Mouse (Mus musculus) right cerebral cortex, adult 18-20 months (tissue): ENCODE data around the gene Pisd.
"Not testable (repeated sequence)": the region's sequence is repeated elsewhere in the genome, so short reads cannot be mapped to it uniquely, and the experiment has no call there.

Experiments
- DNase-seq: peaks from one replicate; pipeline ENCODE4 v3.0.0; 2022; ENCODE audit warnings: mixed read lengths

Gene Pisd

GRCm38 (mm10) chr5:32785313-32785915 is at the start of gene Pisd:
Gene Pisd, minus strand, starts transcription at chr5:32785646.
- peak; percentile 98 for DNase-seq

GRCm38 (mm10) chr5:32834497-32834896 is 49.1 kb upstream of the Pisd start:
- no peak for DNase-seq

GRCm38 (mm10) chr5:32830054-32830453 is 44.6 kb upstream of the Pisd start:
- no peak for DNase-seq

- DNase-seq, result not testable (repeated sequence)
Observed at GRCm38 (mm10) chr5:32828766-32829165, 43.3 kb upstream of the Pisd start.

DNA sequence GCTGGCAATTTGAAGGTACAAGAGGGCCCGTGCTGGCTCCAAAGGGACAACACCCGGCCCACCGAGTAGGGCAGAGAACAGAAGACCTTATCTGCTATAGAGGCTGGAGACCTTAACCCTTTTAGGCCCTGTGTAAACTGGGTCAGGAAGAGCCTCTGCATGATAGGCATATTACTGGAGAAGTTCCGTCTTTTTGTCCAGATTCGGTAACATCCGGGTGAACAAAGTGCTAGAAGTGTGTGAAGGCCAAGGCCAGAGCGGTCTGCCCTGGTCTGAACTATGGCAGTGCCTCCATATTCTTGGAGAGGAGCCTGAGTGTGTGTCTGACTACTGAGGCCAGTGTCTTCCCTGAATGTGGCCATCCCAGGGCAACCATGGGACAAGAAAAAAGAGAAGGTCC is 41.6 kb upstream of the Pisd start, which contains the start of gene Gm20671:
TSS of gene Gm20671 (minus strand) at position 101 of the 400 bp plus-strand sequence.
- DNase-seq, result no peak

DNA sequence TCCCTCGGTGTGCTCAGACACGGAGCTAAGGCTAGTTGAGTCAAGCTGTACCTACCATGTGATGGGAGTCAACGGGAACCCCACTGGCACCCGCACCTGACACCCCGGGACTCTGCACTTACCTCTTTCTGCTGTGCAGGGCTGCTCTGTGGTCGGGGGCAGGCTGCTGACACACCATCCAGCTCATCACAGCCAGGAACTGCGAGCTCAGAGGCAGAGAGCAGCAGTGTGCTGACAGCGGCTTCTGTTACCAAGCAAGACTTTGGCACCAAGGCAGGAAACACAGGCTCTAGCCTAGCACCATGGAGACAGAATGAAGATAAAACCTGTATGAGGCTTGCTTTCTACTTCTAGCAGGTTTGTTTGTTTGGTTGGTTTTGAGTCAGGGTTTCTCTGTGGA is 35.0 kb upstream of the Pisd start:
- no peak for DNase-seq

- DNase-seq, result no peak
Observed at GRCm38 (mm10) chr5:32815396-32815795, 29.9 kb upstream of the Pisd start.

- DNase-seq, result not testable (repeated sequence)
Observed at GRCm38 (mm10) chr5:32786454-32786853, 1.0 kb upstream of the Pisd start.

GRCm38 (mm10) chr5:32784726-32785125 is 720 bp downstream of the Pisd start:
- no peak for DNase-seq

DNA sequence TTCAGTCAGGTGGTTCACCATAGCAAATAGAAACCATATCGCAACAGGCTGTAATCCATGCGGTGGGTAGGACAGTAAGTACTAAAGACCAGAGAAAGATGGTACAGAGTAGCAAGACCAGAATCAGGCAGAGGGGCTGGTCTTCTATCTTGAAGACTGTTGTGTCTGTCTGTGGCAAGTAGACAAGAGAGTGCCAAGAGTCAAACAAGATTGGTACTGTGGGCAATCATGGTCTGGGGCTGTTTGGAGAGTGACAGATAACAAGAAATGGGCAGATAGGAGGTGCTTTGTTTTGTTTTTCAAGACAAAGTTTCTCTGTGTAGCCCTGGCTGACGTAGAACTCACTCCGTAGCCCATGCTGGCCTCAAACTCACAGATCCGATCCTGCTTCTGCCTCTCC is 3.9 kb downstream of the Pisd start:
- DNase-seq, result no peak

DNA sequence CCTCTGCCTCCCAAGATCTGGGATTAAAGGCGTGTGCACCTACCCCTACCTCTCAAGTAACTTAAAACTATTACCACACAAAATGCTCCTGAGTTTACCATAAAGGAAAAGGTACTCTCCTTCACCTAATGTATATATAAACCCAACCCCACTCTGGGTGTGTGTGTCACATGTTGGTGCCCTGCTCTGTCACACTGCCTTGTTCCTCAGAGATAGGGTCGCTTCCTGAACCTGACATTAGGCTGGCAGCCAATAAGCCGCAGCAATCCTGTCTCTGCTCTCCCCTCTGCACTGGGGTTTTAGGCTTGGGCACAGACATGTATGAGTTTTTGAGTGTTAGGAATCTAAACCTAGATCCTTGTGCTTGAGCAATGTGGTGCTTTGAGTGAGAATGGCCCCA is 7.3 kb downstream of the Pisd start:
- DNase-seq, result no peak

GRCm38 (mm10) chr5:32772361-32772760 is 13.1 kb downstream of the Pisd start:
- no peak for DNase-seq

DNA sequence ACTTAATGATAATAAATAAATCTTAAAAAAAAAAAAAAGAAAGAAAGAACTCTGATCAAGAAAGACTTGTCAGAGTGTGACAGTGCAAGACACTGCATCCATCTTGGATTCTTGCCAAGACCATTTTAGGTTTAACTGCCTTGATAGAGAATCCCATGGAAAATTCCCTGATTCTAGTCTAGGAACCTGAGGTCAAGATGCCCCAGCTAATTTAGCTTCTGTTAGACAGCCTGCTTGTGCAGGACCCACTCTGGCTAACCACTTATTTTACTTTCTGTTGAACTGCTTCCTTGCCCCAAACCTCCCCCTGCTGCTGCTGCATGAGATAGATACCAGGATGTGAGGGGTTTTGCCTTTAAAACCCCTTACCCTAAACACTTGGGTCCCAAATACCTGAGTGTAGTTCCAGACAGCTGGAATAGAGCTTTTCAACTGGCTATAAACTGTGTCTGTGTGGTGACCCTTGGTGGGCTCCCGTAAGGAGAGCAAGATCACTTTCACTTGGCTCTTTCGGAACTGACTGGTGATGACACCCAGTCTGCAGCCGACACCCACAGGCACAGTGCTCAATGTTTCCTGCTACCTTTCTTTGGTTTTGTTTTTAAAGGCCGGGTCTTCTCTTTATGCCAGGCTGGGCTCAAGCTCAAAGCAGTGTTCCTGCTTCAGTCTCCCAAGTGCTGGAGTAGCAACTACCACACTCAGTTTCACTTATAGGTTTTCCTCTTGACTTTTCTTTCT is 17.6 kb downstream of the Pisd start:
- DNase-seq, result no peak

DNA sequence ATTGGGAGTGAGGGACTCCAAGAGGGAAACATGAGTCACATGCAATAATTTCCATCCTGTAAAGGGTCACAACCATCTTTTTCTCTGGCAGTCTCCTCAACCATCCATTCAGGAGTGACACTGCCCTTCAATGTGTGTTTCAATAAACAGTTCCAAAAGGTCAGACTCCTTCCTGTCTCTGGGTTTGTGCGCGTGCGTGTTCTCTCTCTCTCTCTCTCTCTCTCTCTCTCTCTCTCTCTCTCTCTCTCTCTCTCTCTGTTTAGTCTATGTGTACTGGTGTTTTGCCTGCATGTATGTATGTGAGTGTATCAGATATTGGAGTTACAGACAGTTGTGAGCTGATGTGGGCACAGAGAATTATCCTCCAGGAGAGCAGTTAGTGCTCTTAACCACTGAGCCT is 18.4 kb downstream of the Pisd start:
- no peak for DNase-seq

GRCm38 (mm10) chr5:32761566-32762140 is 23.8 kb downstream of the Pisd start:
- DNase-seq, result no peak

DNA sequence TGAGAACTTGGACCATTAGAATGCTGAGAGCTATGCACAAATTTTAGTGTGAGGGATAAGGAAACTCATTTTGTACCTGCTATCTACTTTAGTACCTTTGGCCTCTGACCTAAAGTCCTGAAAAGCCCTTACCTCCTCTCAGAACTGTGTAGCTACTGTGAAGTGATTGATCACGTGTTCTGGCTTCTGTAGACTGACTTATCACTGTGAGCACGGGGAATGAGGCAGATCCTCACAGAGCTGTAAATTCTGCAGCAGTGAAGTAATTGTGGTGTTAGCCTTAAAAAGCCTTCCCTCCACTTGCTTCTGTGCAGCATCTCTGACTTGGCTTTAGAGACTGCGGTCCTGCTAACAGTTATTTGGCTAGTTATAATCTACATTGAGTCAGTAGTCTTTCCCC is 24.7 kb downstream of the Pisd start:
- DNase-seq, result no peak

GRCm38 (mm10) chr5:32760352-32760751 is 25.1 kb downstream of the Pisd start:
- DNase-seq, result not testable (repeated sequence)

DNA sequence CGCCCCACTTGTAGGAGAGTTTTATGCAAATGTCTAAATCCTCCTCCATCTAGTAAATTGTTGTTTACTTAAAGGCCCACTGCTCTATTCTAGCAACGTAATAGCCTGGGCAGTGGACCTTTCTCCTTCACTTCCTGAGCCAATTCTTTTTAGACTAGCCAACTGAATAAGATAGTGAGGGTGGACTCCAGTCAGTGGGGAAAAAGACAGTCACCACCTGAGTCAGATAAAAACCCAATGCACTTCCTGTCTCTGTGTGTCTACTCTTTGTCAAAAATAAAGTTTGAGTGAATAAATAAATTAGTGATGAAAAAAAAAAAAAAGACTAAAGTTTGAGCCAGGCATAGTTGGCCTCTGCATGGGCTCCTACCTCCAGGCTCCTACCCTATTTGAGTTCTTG is 25.8 kb downstream of the Pisd start:
- DNase-seq, result no peak

- no peak for DNase-seq
Observed at GRCm38 (mm10) chr5:32756141-32756540, 29.3 kb downstream of the Pisd start.

GRCm38 (mm10) chr5:32751736-32752135 is 33.7 kb downstream of the Pisd start:
- DNase-seq, result no peak

GRCm38 (mm10) chr5:32748936-32749335 is 36.5 kb downstream of the Pisd start:
- DNase-seq, result no peak

DNA sequence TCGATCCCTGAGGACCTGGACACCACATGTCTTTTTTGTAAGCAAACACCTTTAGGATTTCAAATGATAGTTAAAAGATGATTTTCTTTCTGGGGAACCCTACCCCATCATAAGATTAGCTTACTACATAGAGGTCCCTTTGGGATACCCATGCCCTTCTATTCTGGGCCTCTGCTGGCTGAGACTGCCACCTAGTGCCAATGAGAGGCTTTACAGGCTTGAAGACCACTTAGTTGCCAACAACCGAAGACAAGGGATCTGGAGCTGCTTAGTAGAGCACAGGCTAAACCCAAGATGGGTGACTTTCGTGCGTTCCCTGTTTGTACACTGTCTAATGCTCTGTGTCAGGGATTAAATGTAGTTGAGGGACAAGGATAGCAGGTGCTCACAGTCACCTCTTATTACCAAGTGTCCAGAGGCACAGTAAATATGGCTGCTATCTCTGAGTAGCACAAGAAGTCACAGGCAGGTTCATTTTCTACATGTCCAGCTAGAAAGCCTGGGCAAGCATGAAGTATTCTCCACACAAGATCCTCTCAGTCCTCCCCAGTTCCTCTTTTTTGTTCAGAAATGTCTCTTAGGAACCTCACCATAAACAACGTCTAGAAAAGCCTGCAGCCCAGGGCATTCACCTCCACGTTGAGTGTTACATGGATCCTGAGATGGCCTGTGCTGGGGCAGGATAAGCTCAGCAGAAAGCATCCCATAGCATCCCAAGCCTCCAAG is 37.6 kb downstream of the Pisd start:
- DNase-seq, result peak; percentile 57
